Mouse (Mus musculus): ENCODE measurements around the gene Hist1h2af. TPM values are rescaled to one million over a fixed set of nuclear protein-coding genes. Genes with fewer than 3 reads are reported as not detected.
"Not testable (repeated sequence)": the region's sequence is repeated elsewhere in the genome, so short reads cannot be mapped to it uniquely, and the experiment has no call there.

Hist1h2af gene
- polyA plus RNA-seq, 1 experiment from 2014 or later, result 9.3 TPM

- no peaks in the 10 kb centered on the region for H3K9me3 ChIP-seq
- H3K27ac ChIP-seq, result peak overlapping the region; percentile 94
- H3K9ac ChIP-seq, result 0 out of 2 replicates have a peak overlapping the region, but pooled peaks have one; percentile 31
- peaks cover 19% of the 10 kb centered on the region for H3K4me1 ChIP-seq
- WGBS, result 60% methylated on average over 8 of the region's 8 CpGs
- H3K36me3 ChIP-seq, result no peaks in the 10 kb centered on the region
- no peaks in the 10 kb centered on the region for H3K27me3 ChIP-seq
- no peak for ATAC-seq (ENCODE audit: low FRiP score, low read depth)
- peak overlapping the region; percentile 49 for H3K4me3 ChIP-seq
- peak overlapping the region; percentile 68 for H3K4me2 ChIP-seq (replicated peaks)
Measured at GRCm38 (mm10) chr13:23551931-23552914, 18.5 kb downstream of the Hist1h2af start.

- H3K36me3 ChIP-seq, result no peaks in the 10 kb centered on the region
- no peaks in the 10 kb centered on the region for H3K9me3 ChIP-seq
- H3K9ac ChIP-seq, result 0 out of 2 replicates have a peak within 1 kb of the TSS, but pooled peaks have one; percentile 31
- H3K4me1 ChIP-seq, result peaks cover 19% of the 10 kb centered on the region
- ATAC-seq (ENCODE audit: low FRiP score, low read depth), result no peak
- peak within 1 kb of the TSS; percentile 99 for H3K27ac ChIP-seq
- H3K4me3 ChIP-seq, result 0 out of 2 replicates have a peak within 1 kb of the TSS, but pooled peaks have one; percentile 49
- H3K27me3 ChIP-seq, result no peaks in the 10 kb centered on the region
- H3K4me2 ChIP-seq (replicated peaks), result peak within 1 kb of the TSS; percentile 89
Measured at GRCm38 (mm10) chr13:23552962-23553361, 19.3 kb downstream of the Hist1h2af start, which contains the start of gene Hist1h1d. Hist1h1d (plus strand) TSS chr13:23553262.

- peak overlapping the region; percentile 61 for H3K4me3 ChIP-seq
- WGBS, result 20% methylated on average over 9 of the region's 9 CpGs
- H3K36me3 ChIP-seq, result no peaks in the 10 kb centered on the region
- H3K27ac ChIP-seq, result peak overlapping the region; percentile 99
- H3K27me3 ChIP-seq, result no peaks in the 10 kb centered on the region
- H3K4me2 ChIP-seq (replicated peaks), result peak overlapping the region; percentile 89
- no peaks in the 10 kb centered on the region for H3K9me3 ChIP-seq
- ATAC-seq (ENCODE audit: low FRiP score, low read depth), result no peak
- H3K4me1 ChIP-seq, result peaks cover 19% of the 10 kb centered on the region
- peak overlapping the region; percentile 85 for H3K9ac ChIP-seq
Measured at GRCm38 (mm10) chr13:23554393-23554792, 20.7 kb downstream of the Hist1h2af start.

- H3K9me3 ChIP-seq, result no peaks in the 10 kb centered on the region
- H3K9ac ChIP-seq, result peak overlapping the region; percentile 85
- WGBS, result under 1% methylated on average over 54 of the region's 54 CpGs
- peak overlapping the region; percentile 61 for H3K4me3 ChIP-seq
- peak overlapping the region; percentile 89 for H3K4me2 ChIP-seq (replicated peaks)
- H3K36me3 ChIP-seq, result no peaks in the 10 kb centered on the region
- H3K4me1 ChIP-seq, result peaks cover 19% of the 10 kb centered on the region
- H3K27me3 ChIP-seq, result no peaks in the 10 kb centered on the region
- H3K27ac ChIP-seq, result peak overlapping the region; percentile 99
- peak; percentile 91 for ATAC-seq (ENCODE audit: low FRiP score, low read depth)
Measured at GRCm38 (mm10) chr13:23554925-23555838, 21.5 kb downstream of the Hist1h2af start.

GRCm38 (mm10) chr13:23555839-23556416 lies 22.2 kb downstream of the Hist1h2af start:
- Histone ChIP-seq H3K27ac (peak overlapping the region; percentile 99), H3K4me2 (replicated peaks) (peak overlapping the region; percentile 89), H3K4me1 (peaks cover 13% of the 10 kb centered on the region), H3K9ac (peak overlapping the region; percentile 85), H3K27me3 (no peaks in the 10 kb centered on the region), H3K36me3 (no peaks in the 10 kb centered on the region), H3K9me3 (no peaks in the 10 kb centered on the region), H3K4me3 (peak overlapping the region; percentile 61)
- ATAC-seq (ENCODE audit: low FRiP score, low read depth), result peak; percentile 79
- WGBS, result under 1% methylated on average over 18 of the region's 18 CpGs

- Histone ChIP-seq H3K4me3 (no peak overlapping the region), H3K9me3 (no peaks in the 10 kb centered on the region), H3K27me3 (no peaks in the 10 kb centered on the region), H3K36me3 (no peaks in the 10 kb centered on the region), H3K9ac (no peak overlapping the region), H3K4me2 (replicated peaks) (peak overlapping the region; percentile 89), H3K27ac (peak overlapping the region; percentile 29), H3K4me1 (peaks cover 12% of the 10 kb centered on the region)
- ATAC-seq (ENCODE audit: low FRiP score, low read depth), result no peak
- 72% methylated on average over 3 of the region's 3 CpGs for WGBS
Measured at GRCm38 (mm10) chr13:23556906-23557305, 23.2 kb downstream of the Hist1h2af start.

GRCm38 (mm10) chr13:23560699-23561098 lies 27.0 kb downstream of the Hist1h2af start:
- H3K27me3 ChIP-seq; H3K9me3 ChIP-seq; H3K9ac ChIP-seq; ATAC-seq (ENCODE audit: low FRiP score, low read depth); H3K36me3 ChIP-seq; H3K4me1 ChIP-seq: not testable (repeated sequence)
- peak overlapping the region; percentile 12 for H3K4me3 ChIP-seq
- H3K27ac ChIP-seq, result peak overlapping the region; percentile 52; the same call in 1 of the 2 replicates
- WGBS, result 29% methylated on average over 2 of the region's 2 CpGs
- H3K4me2 ChIP-seq (replicated peaks), result peak overlapping the region; percentile 48

GRCm38 (mm10) chr13:23561531-23561882 lies 27.8 kb downstream of the Hist1h2af start:
- ATAC-seq (ENCODE audit: low FRiP score, low read depth); H3K9me3 ChIP-seq; H3K27me3 ChIP-seq; H3K4me1 ChIP-seq; H3K36me3 ChIP-seq: not testable (repeated sequence)
- Histone ChIP-seq H3K4me2 (replicated peaks) (peak overlapping the region; percentile 69), H3K9ac (peak overlapping the region; percentile 74), H3K27ac (peak overlapping the region; percentile 96), H3K4me3 (peak overlapping the region; percentile 48)
- WGBS, result 0% methylated on average over 2 of the region's 5 CpGs

- not testable (repeated sequence) for H3K27me3 ChIP-seq, H3K9me3 ChIP-seq, H3K4me1 ChIP-seq, H3K36me3 ChIP-seq
- peak within 1 kb of the TSS; percentile 74 for H3K9ac ChIP-seq
- under 1% methylated on average over 65 of the region's 67 CpGs for WGBS
- peak within 1 kb of the TSS; percentile 48 for H3K4me3 ChIP-seq
- H3K4me2 ChIP-seq (replicated peaks), result peak within 1 kb of the TSS; percentile 69
- peak; percentile 95 for ATAC-seq (ENCODE audit: low FRiP score, low read depth)
- peak within 1 kb of the TSS; percentile 96 for H3K27ac ChIP-seq
Measured at GRCm38 (mm10) chr13:23561883-23562659, 28.4 kb downstream of the Hist1h2af start, which contains the start of gene Hist1h3e. Hist1h3e (minus strand) TSS chr13:23562369.

- no peaks in the 10 kb centered on the region for H3K27me3 ChIP-seq
- H3K9ac ChIP-seq, result peak overlapping the region; percentile 74
- H3K4me3 ChIP-seq, result peak overlapping the region; percentile 48
- no peaks in the 10 kb centered on the region for H3K9me3 ChIP-seq
- ATAC-seq (ENCODE audit: low FRiP score, low read depth), result peak; percentile 68; the same call in 1 of the 2 replicates
- peak overlapping the region; percentile 69 for H3K4me2 ChIP-seq (replicated peaks)
- peak overlapping the region; percentile 96 for H3K27ac ChIP-seq
- H3K4me1 ChIP-seq, result no peaks in the 10 kb centered on the region; the same call in 1 of the 2 replicates
- 5% methylated on average over 18 of the region's 18 CpGs for WGBS
- no peaks in the 10 kb centered on the region for H3K36me3 ChIP-seq
Measured at GRCm38 (mm10) chr13:23562699-23563462, 29.2 kb downstream of the Hist1h2af start.

Measured in limb, embryonic 13.5 days (tissue).